Mouse (Mus musculus) neural tube, embryonic 13.5 days (tissue): ENCODE measurements around the gene Cttnbp2nl. TPM values are rescaled to one million over a fixed set of nuclear protein-coding genes. Genes with fewer than 3 reads are reported as not detected.

Source experiments
- ATAC-seq: fragments of 200-750 bp; cut with Nextera tagmentation; 2 replicates; pipeline ENCODE4 v1.8.0; 2017; ENCODE audit warnings: low read depth, mild to moderate bottlenecking, moderate TSS enrichment, moderate library complexity
- H3K27ac ChIP-seq: fragments of 300-500 bp; sonication (generic); replicated peaks from 2 replicates; pipeline ENCODE4 v1.5.1; 2015; ENCODE audit warnings: moderate library complexity, mild to moderate bottlenecking, inconsistent platforms
- H3K27me3 ChIP-seq: fragments of 300-500 bp; sonication (generic); 2 replicates; pipeline ENCODE4 v1.6.1; 2015; ENCODE audit warnings: mild to moderate bottlenecking, inconsistent platforms
- H3K36me3 ChIP-seq: fragments of 300-500 bp; sonication (generic); 2 replicates; pipeline ENCODE4 v1.6.1; 2015; ENCODE audit warnings: mild to moderate bottlenecking, inconsistent platforms
- H3K4me1 ChIP-seq: fragments of 300-500 bp; sonication (generic); replicated peaks from 2 replicates; pipeline ENCODE4 v1.6.1; 2015; ENCODE audit warnings: inconsistent platforms
- H3K4me2 ChIP-seq: fragments of 300-500 bp; sonication (generic); 2 replicates; pipeline ENCODE4 v1.6.1; 2015; ENCODE audit warnings: inconsistent platforms, mild to moderate bottlenecking, moderate library complexity
- H3K4me3 ChIP-seq: fragments of 300-500 bp; sonication (generic); 2 replicates; pipeline ENCODE4 v1.5.1; 2015; ENCODE audit warnings: mild to moderate bottlenecking, inconsistent platforms
- H3K9ac ChIP-seq: fragments of 300-500 bp; sonication (generic); 2 replicates; pipeline ENCODE4 v1.6.1; 2015; ENCODE audit warnings: moderate library complexity, mild to moderate bottlenecking, inconsistent platforms
- H3K9me3 ChIP-seq: fragments of 300-500 bp; sonication (generic); 2 replicates; pipeline ENCODE4 v1.6.1; 2016; ENCODE audit warnings: inconsistent platforms
- WGBS: fragments of 180-500 bp; shearing (Covaris S2); methylation state at CpG from one replicate; pipeline ENCODE4 v1.1.7; 2015; 5-methylcytosine and 5-hydroxymethylcytosine counted together
- polyA plus RNA-seq: library from polyadenylated mRNA; unstranded; fragments of >200 nt; fragmentation: Nextera tagmentation; extraction: Ambion mirVana; gene quantifications from 2 replicates; pipeline ENCODE4 v1.2.1, GENCODE M21; 2015

Gene Cttnbp2nl
- polyA plus RNA-seq, 1 experiment from 2014 or later, result 52.8 TPM

GRCm38 (mm10) chr3:104991703-104992102 lies 61.2 kb downstream of the Cttnbp2nl start:
- Histone ChIP-seq H3K27ac (no peak overlapping the region), H3K9me3 (no peaks in the 10 kb centered on the region), H3K9ac (no peak overlapping the region), H3K4me2 (no peak overlapping the region), H3K4me1 (peaks cover 22% of the 10 kb centered on the region), H3K4me3 (no peak overlapping the region), H3K36me3 (no peaks in the 10 kb centered on the region), H3K27me3 (no peaks in the 10 kb centered on the region)
- 82% methylated on average over 5 of the region's 5 CpGs for WGBS
- no peak for ATAC-seq

- Histone ChIP-seq H3K27ac (no peak overlapping the region), H3K27me3 (no peaks in the 10 kb centered on the region), H3K4me1 (peaks cover 4% of the 10 kb centered on the region), H3K4me3 (no peak overlapping the region), H3K36me3 (no peaks in the 10 kb centered on the region), H3K9ac (no peak overlapping the region), H3K4me2 (no peak overlapping the region), H3K9me3 (no peaks in the 10 kb centered on the region)
- ATAC-seq, result no peak
- 74% methylated on average over 5 of the region's 5 CpGs for WGBS
Measured at GRCm38 (mm10) chr3:104987884-104988283, 65.1 kb downstream of the Cttnbp2nl start.

- no peaks in the 10 kb centered on the region for H3K4me1 ChIP-seq
- H3K4me3 ChIP-seq, result no peak overlapping the region
- no peaks in the 10 kb centered on the region for H3K36me3 ChIP-seq
- no peaks in the 10 kb centered on the region for H3K9me3 ChIP-seq
- no peaks in the 10 kb centered on the region for H3K27me3 ChIP-seq
- H3K4me2 ChIP-seq, result no peak overlapping the region
- H3K9ac ChIP-seq, result no peak overlapping the region
- no peak for ATAC-seq
- no peak overlapping the region for H3K27ac ChIP-seq
- 53% methylated on average over 5 of the region's 5 CpGs for WGBS
Measured at GRCm38 (mm10) chr3:104979735-104980134, 73.2 kb downstream of the Cttnbp2nl start.

DNA sequence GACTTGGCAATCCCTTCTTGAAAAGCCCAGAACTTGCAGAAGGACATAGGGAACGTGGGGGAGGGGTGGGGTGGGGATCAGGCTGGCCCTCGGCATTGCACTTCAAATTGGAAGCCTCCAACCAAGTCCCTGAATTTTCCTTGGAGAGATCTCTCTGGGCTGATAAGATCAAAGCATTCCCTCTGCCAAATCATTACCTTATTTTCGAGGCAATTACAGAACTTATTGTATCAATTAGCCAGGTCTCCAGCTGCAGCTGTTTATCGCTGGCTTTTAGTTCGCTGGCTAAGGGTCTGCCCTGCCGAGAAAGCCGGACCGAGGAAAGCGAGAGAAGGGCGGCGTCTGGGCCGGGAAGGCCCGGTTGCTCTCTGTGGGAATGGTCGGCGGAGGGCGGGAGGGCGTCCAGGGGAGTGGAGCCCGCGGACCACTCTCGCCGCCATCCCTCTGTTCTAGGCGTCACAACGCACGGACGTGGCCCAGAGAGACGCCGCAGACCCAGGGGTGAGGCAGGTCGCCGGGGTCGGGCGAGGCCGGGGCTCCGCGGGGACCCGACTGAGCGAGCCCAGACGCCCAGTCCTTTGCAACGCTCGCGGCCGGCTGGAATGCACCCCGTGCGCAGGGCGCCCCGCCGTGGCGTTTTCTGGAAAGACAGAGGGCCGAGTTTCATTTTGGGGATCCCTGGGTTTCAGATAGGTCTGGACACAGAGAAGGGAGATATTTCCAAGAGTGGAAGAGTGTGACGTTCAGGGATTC lies 85.2 kb downstream of the Cttnbp2nl start:
- under 1% methylated on average over 45 of the region's 49 CpGs for WGBS
- peak overlapping the region; percentile 48 for H3K4me3 ChIP-seq
- H3K9ac ChIP-seq, result peak overlapping the region; percentile 72
- H3K4me2 ChIP-seq, result peak overlapping the region; percentile 69
- H3K27me3 ChIP-seq, result peaks cover 39% of the 10 kb centered on the region
- ATAC-seq, result peak; percentile 71
- peaks cover 15% of the 10 kb centered on the region; the same call in 1 of the 2 replicates for H3K4me1 ChIP-seq
- no peak overlapping the region for H3K27ac ChIP-seq
- H3K9me3 ChIP-seq, result no peaks in the 10 kb centered on the region
- no peaks in the 10 kb centered on the region for H3K36me3 ChIP-seq

DNA sequence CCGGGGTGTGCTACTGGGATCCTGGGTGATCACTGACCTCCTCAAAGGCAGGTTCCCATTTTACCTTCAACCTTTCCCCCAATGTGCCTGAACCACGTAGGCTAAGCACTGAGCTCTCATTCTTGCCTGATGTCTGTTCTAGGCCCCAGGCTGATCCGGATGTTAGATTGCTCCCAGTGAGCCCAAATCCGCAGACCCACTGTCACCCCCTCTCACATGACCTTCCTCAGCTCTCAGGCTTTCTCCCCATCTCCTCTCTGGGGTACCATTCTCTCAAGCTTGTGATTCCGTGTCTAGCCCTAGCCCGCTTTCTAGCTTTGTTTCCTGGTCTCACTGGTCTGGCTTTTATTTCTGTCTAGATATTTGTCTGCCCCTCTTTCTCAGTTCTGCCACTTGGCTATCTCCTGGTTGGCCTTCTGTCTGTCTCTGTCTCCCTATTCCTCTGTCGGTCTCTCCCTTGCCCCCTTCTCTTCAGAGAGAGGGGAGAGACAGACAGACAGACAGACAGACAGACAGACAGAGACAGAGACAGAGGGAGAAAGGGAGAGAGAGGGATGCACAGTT lies 86.9 kb downstream of the Cttnbp2nl start:
- peaks cover 56% of the 10 kb centered on the region for H3K27me3 ChIP-seq
- no peak overlapping the region for H3K27ac ChIP-seq
- no peak for ATAC-seq
- H3K4me1 ChIP-seq, result peaks cover 30% of the 10 kb centered on the region
- no peak overlapping the region for H3K9ac ChIP-seq
- no peak overlapping the region for H3K4me3 ChIP-seq
- H3K36me3 ChIP-seq, result no peaks in the 10 kb centered on the region
- H3K9me3 ChIP-seq, result no peaks in the 10 kb centered on the region
- no peak overlapping the region for H3K4me2 ChIP-seq
- WGBS, result 84% methylated on average over 7 of the region's 7 CpGs

- no peak overlapping the region for H3K27ac ChIP-seq
- WGBS, result 64% methylated on average over 8 of the region's 8 CpGs
- no peak overlapping the region for H3K4me3 ChIP-seq
- H3K4me2 ChIP-seq, result no peak overlapping the region
- H3K36me3 ChIP-seq, result no peaks in the 10 kb centered on the region
- H3K4me1 ChIP-seq, result peaks cover 34% of the 10 kb centered on the region
- H3K27me3 ChIP-seq, result peaks cover 64% of the 10 kb centered on the region
- no peak overlapping the region for H3K9ac ChIP-seq
- H3K9me3 ChIP-seq, result no peaks in the 10 kb centered on the region
- no peak for ATAC-seq
Measured at GRCm38 (mm10) chr3:104965070-104965855, 87.7 kb downstream of the Cttnbp2nl start.

DNA sequence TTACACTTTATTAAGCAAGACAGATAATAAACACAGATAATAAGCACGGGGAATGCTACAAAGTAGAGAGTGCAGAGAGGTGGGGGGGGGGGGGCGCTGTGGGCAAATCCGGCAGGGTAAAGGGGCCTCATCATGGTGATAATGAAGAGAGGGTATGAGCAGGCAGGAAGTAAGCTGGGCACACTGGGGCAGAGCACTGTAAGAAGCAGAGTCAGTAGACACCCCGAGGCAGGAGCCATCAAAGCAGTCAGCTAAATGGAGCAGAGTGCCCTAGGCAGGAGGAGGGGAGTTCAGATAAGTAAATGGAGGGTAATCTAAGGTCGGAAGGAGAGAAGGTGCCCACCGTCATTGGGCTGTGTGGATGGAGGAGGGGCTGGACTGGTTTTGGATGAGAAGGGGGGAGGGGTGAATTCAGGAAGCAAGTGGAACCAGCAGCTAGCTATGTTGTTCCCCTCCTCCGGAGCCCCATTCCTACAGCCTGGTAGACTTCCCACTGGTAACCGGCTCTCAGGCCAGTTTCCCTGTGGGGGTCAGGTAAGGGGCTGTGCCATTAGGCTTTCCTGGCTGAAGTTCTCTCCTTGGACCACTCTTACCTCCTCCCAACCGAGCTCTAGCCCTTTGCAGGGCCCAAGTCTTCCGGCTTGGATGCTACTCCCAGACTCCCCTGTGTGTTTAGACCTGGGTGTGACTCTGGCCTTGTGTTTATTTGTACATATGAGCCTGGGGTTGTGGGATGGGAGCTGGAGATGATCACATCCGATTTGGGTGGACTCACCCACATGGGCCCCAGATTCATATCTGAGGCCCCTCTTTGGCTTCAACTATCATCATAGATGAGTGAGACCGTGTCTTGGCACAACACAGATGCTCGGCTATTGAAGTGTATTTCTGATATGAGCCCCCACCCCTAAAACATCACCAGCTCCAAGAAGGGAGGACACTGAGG lies 89.3 kb downstream of the Cttnbp2nl start:
- Histone ChIP-seq H3K4me1 (peaks cover 34% of the 10 kb centered on the region), H3K4me3 (no peak overlapping the region), H3K9me3 (no peaks in the 10 kb centered on the region), H3K9ac (no peak overlapping the region), H3K27me3 (peaks cover 80% of the 10 kb centered on the region), H3K4me2 (no peak overlapping the region), H3K36me3 (no peaks in the 10 kb centered on the region), H3K27ac (no peak overlapping the region)
- no peak for ATAC-seq
- 30% methylated on average over 13 of the region's 13 CpGs for WGBS

DNA sequence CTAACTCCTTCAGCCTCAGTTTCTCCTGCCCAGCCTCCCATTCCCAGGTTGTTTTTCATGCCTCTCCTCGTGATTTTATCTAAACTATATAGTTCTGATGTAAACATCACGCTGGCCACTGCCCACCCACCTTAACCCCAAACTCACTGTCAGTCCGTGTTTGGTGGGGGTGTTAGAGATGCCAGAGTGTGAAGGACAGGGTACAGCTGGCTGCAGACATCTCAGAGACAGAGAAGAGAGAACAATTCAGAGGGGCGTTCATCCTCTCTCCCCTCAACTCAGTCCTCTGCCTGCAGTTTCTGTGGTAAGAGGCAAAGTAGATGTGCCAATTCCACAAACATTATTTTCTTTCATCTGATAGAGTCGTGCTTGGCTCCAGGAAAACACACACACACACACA lies 90.1 kb downstream of the Cttnbp2nl start:
- no peak overlapping the region for H3K9ac ChIP-seq

GRCm38 (mm10) chr3:104962141-104962611 lies 90.8 kb downstream of the Cttnbp2nl start:
- Histone ChIP-seq H3K36me3 (no peaks in the 10 kb centered on the region), H3K9ac (0 out of 2 replicates have a peak overlapping the region, but pooled peaks have one; percentile 65), H3K9me3 (no peaks in the 10 kb centered on the region), H3K4me3 (peak overlapping the region; percentile 57), H3K27ac (no peak overlapping the region), H3K4me1 (peaks cover 27% of the 10 kb centered on the region), H3K4me2 (peak overlapping the region; percentile 65), H3K27me3 (peaks cover 92% of the 10 kb centered on the region)
- ATAC-seq, result peak; percentile 12; the same call in 1 of the 2 replicates
- 2% methylated on average over 23 of the region's 31 CpGs for WGBS

More for the DNA sequence above, 90.1 kb downstream of the Cttnbp2nl start:
- Histone ChIP-seq H3K27ac (no peak overlapping the region), H3K4me2 (no peak overlapping the region), H3K4me1 (peaks cover 30% of the 10 kb centered on the region), H3K4me3 (no peak overlapping the region), H3K36me3 (no peaks in the 10 kb centered on the region), H3K9me3 (no peaks in the 10 kb centered on the region), H3K27me3 (peaks cover 88% of the 10 kb centered on the region)
- ATAC-seq, result no peak
- 12% methylated on average over 5 of the region's 5 CpGs for WGBS

- Histone ChIP-seq H3K27me3 (peaks cover 88% of the 10 kb centered on the region), H3K4me1 (peaks cover 27% of the 10 kb centered on the region), H3K9ac (peak within 1 kb of the TSS; percentile 65), H3K27ac (no peak within 1 kb of the TSS), H3K4me3 (peak within 1 kb of the TSS; percentile 57), H3K36me3 (no peaks in the 10 kb centered on the region), H3K4me2 (peak within 1 kb of the TSS; percentile 65), H3K9me3 (no peaks in the 10 kb centered on the region)
- peak; percentile 64 for ATAC-seq
- 1% methylated on average over 74 of the region's 87 CpGs for WGBS
Measured at GRCm38 (mm10) chr3:104961066-104962059, 91.6 kb downstream of the Cttnbp2nl start, which contains the start of gene Wnt2b. TSS of gene Wnt2b (minus strand) at chr3:104961921.
